Mouse (Mus musculus) limb, embryonic 14.5 days (tissue): Measurements from ENCODE around the gene Sult5a1. TPM values are rescaled to one million over a fixed set of nuclear protein-coding genes. Genes with fewer than 3 reads are reported as not detected.

Experiments
- ATAC-seq: fragments of 200-750 bp; cut with Nextera tagmentation; 2 replicates; pipeline ENCODE4 v1.8.0; 2017; ENCODE audit warnings: low read depth, moderate number of reproducible peaks, moderate TSS enrichment; ENCODE audit not compliant: low FRiP score
- DNase-seq: peaks from one replicate; pipeline ENCODE4 v3.0.0-alpha.2; 2015; ENCODE audit warnings: low spot score
- H3K27ac ChIP-seq: fragments of 300-500 bp; sonication (generic); replicated peaks from 2 replicates; pipeline ENCODE4 v1.5.1; 2014; ENCODE audit warnings: low read depth, mild to moderate bottlenecking, low read length, moderate library complexity, mixed read lengths
- H3K27me3 ChIP-seq: fragments of 300-500 bp; sonication (generic); 2 replicates; pipeline ENCODE4 v1.6.1; 2014; ENCODE audit warnings: low read length, mixed read lengths; ENCODE audit not compliant: control insufficient read depth, insufficient read depth
- H3K36me3 ChIP-seq: fragments of 300-500 bp; sonication (generic); 2 replicates; pipeline ENCODE4 v1.6.1; 2014; ENCODE audit warnings: mild to moderate bottlenecking, low read length, moderate library complexity, mixed read lengths; ENCODE audit not compliant: control insufficient read depth, insufficient read depth
- H3K4me1 ChIP-seq: fragments of 300-500 bp; sonication (generic); 2 replicates; pipeline ENCODE4 v1.6.1; 2014; ENCODE audit warnings: antibody characterized with exemption, low read length, mixed read lengths; ENCODE audit not compliant: control insufficient read depth, insufficient read depth
- H3K4me2 ChIP-seq: fragments of 300-500 bp; sonication (generic); replicated peaks from 2 replicates; pipeline ENCODE4 v1.6.1; 2014; ENCODE audit warnings: low read depth, mild to moderate bottlenecking, low read length, moderate library complexity; ENCODE audit not compliant: severe bottlenecking
- H3K4me3 ChIP-seq: fragments of 300-500 bp; sonication (generic); replicated peaks from 2 replicates; pipeline ENCODE4 v1.5.1; 2014; ENCODE audit warnings: low read length
- H3K9ac ChIP-seq: fragments of 300-500 bp; sonication (generic); 2 replicates; pipeline ENCODE4 v1.6.1; 2014; ENCODE audit warnings: mild to moderate bottlenecking, low read depth, low read length, moderate library complexity; ENCODE audit not compliant: severe bottlenecking
- H3K9me3 ChIP-seq: fragments of 300-500 bp; sonication (generic); 2 replicates; pipeline ENCODE4 v1.6.1; 2016; ENCODE audit warnings: low read length; ENCODE audit not compliant: control insufficient read depth
- POLR2A ChIP-seq: fragments of 200-500 bp; IDR thresholded peaks from 2 replicates; pipeline ENCODE4 v1.8.0; 2012; ENCODE audit warnings: inconsistent platforms, mild to moderate bottlenecking, moderate library complexity, borderline replicate concordance; ENCODE audit not compliant: insufficient read depth, insufficient read length; ENCODE audit errors: extremely low read depth
- WGBS: fragments of 180-500 bp; shearing (Covaris S2); extraction: QIAGEN DNeasy Blood & Tissue Kit; methylation state at CpG from one replicate; pipeline ENCODE4 v1.1.7; 2014; 5-methylcytosine and 5-hydroxymethylcytosine counted together
- polyA plus RNA-seq, 2 experiments: library from polyadenylated mRNA; depleted of rRNA in 1 of 2; stranded (reverse) in 1 of 2; unstranded in 1 of 2; fragments of >200 nt; fragmentation: Nextera tagmentation in 1 of 2; extraction: Ambion mirVana in 1 of 2; gene quantifications; 2 replicates each; pipeline versions ENCODE4 v1.2.1 to v1.2.3; 2012 to 2014

Sult5a1 gene
- polyA plus RNA-seq, 2 experiments: 31.7 to 43.7 TPM

- Histone ChIP-seq H3K27ac (no peak overlapping the region), H3K9ac (no peak overlapping the region), H3K36me3 (no peaks in the 10 kb centered on the region), H3K9me3 (no peaks in the 10 kb centered on the region), H3K4me1 (peaks cover 9% of the 10 kb centered on the region; the same call in 1 of the 2 replicates), H3K4me3 (no peak overlapping the region), H3K4me2 (no peak overlapping the region), H3K27me3 (peaks cover 34% of the 10 kb centered on the region)
- WGBS: 66% methylated on average over 3 of the region's 3 CpGs
- TF ChIP-seq POLR2A: no peak
- DNase-seq (no peak), ATAC-seq (no peak)
These were observed 43.5 kb downstream of the Sult5a1 start for GRCm38 (mm10) chr8:123114644-123115043.

GRCm38 (mm10) chr8:123113908-123114469 lies 44.1 kb downstream of the Sult5a1 start:
- H3K9ac ChIP-seq: peak overlapping the region; percentile 3; the same call in 1 of the 2 replicates
- peaks cover 9% of the 10 kb centered on the region; the same call in 1 of the 2 replicates for H3K4me1 ChIP-seq
- no peaks in the 10 kb centered on the region for H3K36me3 ChIP-seq
- WGBS: 60% methylated on average over 2 of the region's 2 CpGs
- H3K4me3 ChIP-seq: no peak overlapping the region
- H3K27me3 ChIP-seq: peaks cover 31% of the 10 kb centered on the region
- H3K27ac ChIP-seq: no peak overlapping the region
- H3K4me2 ChIP-seq: no peak overlapping the region
- ATAC-seq (no peak), DNase-seq (peak; percentile 17)
- no peak for TF ChIP-seq POLR2A
- no peaks in the 10 kb centered on the region for H3K9me3 ChIP-seq

GRCm38 (mm10) chr8:123112892-123113291 lies 45.2 kb downstream of the Sult5a1 start:
- 63% methylated on average over 9 of the region's 9 CpGs for WGBS
- Histone ChIP-seq H3K9ac (no peak overlapping the region), H3K4me1 (peaks cover 9% of the 10 kb centered on the region; the same call in 1 of the 2 replicates), H3K9me3 (no peaks in the 10 kb centered on the region), H3K36me3 (no peaks in the 10 kb centered on the region), H3K27me3 (peaks cover 22% of the 10 kb centered on the region), H3K4me2 (no peak overlapping the region), H3K27ac (no peak overlapping the region), H3K4me3 (no peak overlapping the region)
- TF ChIP-seq POLR2A: no peak
- DNase-seq (no peak), ATAC-seq (no peak)

GRCm38 (mm10) chr8:123110649-123111048 lies 47.5 kb downstream of the Sult5a1 start:
- WGBS: 23% methylated on average over 4 of the region's 4 CpGs
- no peak for ATAC-seq
- H3K27ac ChIP-seq: no peak overlapping the region

GRCm38 (mm10) chr8:123108953-123109352 lies 49.2 kb downstream of the Sult5a1 start:
- ATAC-seq: no peak
- TF ChIP-seq POLR2A: no peak

More at GRCm38 (mm10) chr8:123110649-123111048, 47.5 kb downstream of the Sult5a1 start:
- H3K9me3 ChIP-seq: no peaks in the 10 kb centered on the region
- H3K27me3 ChIP-seq: peaks cover 1% of the 10 kb centered on the region
- no peak overlapping the region for H3K4me2 ChIP-seq
- TF ChIP-seq POLR2A: no peak
- no peaks in the 10 kb centered on the region for H3K4me1 ChIP-seq
- DNase-seq: no peak
- H3K4me3 ChIP-seq: no peak overlapping the region
- H3K36me3 ChIP-seq: peaks cover 5% of the 10 kb centered on the region; the same call in 1 of the 2 replicates
- no peak overlapping the region for H3K9ac ChIP-seq

More at GRCm38 (mm10) chr8:123108953-123109352, 49.2 kb downstream of the Sult5a1 start:
- Histone ChIP-seq H3K9me3 (no peaks in the 10 kb centered on the region), H3K36me3 (peaks cover 22% of the 10 kb centered on the region), H3K9ac (no peak overlapping the region), H3K4me1 (no peaks in the 10 kb centered on the region), H3K27me3 (no peaks in the 10 kb centered on the region), H3K4me3 (no peak overlapping the region), H3K4me2 (no peak overlapping the region), H3K27ac (no peak overlapping the region)
- 84% methylated on average over 5 of the region's 5 CpGs for WGBS
- DNase-seq: no peak
